Mouse (Mus musculus): ENCODE data around the gene Sp9. TPM values are rescaled to one million over a fixed set of nuclear protein-coding genes. Genes with fewer than 3 reads are reported as not detected.
A peak's percentile ranks its signal among the peaks of the same experiment; 100 is the strongest.

Gene Sp9
- not detected for total RNA-seq (2021)

DNA sequence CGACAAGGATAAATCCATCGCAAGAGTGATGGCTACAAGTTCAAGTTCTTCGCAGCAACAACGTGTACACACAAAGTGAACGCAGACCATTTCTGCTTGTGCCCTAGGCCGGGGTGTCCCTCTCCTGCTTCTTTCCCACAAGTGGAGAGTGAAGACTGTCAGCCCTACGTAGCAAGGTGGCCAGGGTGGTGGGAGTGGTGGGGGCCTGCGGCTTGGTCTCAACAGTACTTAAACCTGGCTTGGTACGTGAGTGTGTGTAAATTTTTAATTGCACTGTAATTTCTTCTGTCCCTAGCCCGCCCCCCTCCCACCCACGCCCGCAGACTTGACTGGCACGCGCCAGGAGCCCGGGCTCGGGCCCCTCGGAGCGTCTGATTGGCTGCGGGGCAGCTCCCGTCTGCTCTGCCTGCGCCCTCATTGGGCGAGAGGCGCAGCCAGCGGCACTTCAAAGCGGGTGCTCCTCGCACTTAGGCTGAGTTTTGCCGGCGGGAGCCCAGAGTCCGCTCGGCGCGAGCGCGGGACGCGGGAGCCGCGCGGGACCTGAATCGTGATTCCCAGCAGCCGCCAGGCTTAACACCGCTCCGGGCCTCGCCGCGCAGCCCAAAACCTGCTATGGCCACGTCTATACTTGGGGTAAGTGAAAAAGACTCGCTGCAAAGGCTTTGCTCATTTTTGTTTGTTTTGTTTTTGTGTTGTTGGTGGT lies at the start of gene Sp9:
Gene Sp9, plus strand, starts transcription at position 467 of the 703 bp plus-strand sequence.
- DNase-seq, result peak; percentile 58

DNA sequence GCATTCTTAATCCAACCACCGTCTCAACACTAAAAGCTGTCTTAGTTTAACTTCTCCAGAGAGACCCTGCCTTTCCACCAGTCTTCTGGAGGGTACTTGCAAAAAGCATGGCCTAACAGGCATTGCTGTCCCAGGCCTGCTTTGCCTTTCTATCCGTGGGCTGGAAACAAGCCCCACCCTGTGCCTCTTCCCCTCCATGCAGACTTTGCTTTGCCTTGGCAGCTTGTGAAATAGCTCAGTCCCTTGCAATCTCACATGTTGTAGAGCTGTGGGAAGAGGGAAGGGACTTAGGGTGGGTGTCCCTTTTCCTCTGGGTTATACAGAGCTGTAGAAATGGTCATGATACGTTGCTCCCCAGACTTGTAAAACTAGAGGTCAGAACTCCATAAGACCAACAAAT lies 40.6 kb upstream of the Sp9 start:
- no peak for DNase-seq

DNA sequence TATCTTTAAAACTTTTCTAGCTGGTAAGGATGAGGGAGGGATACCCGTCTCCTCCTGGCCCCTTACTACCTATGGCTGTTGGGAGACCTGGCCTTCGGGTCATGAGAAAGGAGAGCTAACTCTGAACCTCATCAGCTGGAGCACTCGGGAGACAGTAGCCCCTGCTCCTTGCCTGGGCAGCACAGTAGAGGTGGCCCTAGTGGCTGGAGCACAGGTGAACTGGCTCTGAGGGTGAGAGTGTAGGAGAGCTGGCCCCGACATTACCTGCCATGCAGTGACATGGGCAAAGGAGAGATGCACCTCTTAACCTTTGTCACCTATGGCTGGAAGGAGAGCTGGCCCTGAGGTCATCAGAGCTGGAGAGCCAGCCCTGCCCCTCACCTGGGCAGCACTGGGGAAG lies 30.4 kb upstream of the Sp9 start:
- DNase-seq, result no peak

DNA sequence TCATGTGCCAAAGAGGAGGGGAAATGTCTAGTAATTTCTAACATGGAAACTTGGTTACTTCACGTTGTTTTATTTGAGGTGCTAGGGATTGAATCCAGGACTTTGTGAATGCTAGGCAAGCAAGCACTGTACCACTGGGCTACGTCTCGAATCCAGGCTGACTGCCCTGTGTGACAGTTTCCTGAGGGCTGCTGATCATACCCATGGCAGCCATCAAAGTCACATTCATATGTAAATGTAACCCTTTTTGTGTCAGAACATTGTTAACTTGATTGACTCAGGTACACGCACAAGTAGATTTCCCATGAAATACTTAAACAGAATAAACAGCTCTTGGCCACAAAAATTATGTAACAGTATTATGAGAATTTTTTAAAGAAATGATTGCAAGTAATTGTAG lies 23.0 kb upstream of the Sp9 start:
- no peak for DNase-seq

DNA sequence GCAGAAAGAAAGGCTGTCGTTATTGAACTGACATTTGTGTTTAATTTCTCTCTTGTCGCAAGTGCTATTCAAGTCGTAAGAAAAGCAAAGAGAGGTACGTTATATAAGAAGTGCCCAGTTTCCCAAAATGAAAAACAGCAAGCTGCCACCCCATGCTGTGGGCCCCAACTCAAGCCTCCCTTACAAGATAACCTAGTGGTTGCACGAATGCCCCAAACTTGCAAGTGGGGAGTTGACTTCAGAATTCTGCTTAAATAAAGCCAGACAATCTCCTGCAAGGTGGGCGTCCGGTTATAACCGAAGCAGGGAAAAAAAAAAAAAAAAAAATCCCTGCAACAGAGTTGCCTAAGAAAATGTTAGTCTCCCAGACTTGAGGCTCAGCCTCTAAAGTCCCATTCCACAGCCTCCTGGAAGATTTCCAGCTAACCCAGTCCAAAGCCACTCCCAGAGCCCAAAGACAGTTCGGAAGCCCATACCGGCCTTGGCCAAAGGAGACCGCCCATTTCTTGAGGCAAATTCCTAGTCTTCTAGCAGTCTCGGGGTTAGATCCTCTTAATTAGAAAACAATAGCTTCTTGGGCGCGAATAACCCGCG lies 8.5 kb upstream of the Sp9 start:
- DNase-seq, result peak; percentile 47

DNA sequence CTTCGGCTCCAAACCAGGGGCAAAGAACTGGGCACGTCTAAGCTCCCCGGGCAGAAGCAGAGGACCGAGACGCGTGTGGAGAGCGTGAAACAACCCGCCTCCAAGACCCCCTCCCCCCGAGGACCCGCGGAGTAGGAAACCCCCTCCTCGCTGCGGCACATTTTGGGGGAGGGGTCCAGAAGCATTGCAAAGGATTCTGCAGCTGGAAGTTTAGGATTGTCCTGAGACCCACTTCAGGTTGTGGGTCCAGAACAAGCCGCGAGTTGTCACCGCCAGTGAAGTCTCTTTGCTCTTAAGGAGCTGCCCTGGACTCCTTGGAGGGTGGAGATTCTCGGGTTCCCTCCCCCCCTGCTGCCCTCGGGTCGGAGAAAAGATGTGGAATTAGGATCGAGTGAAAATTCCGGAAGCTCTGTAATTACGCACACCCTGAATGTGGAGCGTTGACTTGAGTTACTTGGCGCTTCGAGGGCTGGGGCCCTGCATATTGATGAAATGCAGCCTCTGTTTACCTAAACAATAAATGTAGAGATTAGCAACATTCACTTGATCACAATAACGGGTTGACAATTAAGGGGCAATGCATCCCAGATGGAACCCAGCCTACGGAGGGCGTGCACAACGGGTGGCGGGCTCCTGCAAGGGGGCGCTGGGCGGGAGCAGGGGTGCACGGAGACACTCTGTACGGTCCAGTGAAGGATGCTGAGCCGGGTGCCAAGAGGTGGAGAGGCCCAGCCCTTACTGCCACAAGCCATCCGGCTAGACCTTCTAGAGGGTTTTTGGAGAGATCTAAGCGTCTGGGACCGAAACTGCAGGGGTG lies 7.7 kb upstream of the Sp9 start:
- DNase-seq, result peak; percentile 46

DNA sequence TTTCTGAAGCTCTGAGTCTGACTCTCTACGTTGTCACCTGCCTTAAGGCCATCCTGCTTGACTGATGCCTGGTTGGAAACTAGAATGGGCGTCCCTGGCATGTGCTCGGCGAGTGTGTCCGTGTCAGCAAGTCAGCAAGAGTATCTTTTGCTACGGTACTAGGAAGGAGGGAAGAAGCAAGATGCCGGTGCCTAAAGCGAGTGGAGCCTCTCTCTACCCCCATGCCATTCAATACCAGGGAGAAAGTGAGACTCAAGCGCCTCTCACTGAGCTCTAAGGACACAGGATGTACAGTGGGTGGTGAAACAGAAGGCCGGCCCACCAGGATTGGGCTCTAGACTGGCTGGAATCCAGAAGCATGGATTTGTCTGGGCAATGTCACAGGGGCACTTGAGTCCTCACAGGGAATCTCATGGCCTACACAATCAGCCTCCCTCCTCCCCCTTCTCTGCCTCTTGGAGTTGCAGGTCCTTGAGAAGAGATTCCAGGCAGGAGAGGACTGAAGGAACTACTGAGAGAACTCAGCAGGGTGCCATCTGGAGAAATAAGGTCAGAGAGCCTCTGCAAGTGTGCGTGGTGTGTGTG lies 7.0 kb upstream of the Sp9 start:
- DNase-seq, result no peak

DNA sequence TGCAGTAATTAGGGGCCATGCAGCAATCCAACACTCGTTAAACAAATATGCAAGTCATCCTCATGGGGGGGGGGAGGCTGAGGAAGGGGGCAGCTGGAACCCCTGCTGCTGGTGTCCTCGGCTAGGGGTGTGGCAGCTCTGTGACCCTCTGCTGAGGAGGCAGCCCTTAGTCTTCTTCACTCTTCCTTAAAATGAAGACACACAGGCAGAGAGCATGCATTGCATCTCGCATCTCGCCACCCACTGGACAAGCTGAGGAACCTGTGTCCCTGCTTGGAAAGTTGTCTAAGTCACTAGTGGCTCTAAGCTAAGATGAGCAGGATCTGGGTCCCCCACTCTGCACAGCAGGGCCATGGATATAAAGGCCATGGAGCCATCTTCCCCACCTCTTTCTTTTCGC lies 5.7 kb upstream of the Sp9 start:
- no peak for DNase-seq

DNA sequence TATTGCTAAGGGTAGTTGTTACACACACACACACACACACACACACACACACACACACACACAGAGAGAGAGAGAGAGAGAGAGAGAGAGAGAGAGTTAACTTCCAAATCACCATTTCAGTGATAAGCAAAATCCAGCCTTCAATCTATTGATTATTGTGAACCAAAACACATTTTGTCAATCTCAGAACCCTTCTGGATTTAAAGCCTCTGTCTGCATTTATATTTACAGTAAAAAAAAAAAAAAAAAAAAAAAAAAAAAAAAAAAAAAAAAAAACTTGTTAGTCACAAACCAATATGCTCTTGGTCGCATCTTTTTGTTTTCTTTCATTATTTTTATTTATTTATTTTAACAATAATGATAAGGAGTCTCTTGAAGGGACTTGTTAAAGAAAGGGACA lies 5.1 kb upstream of the Sp9 start:
- no peak for DNase-seq

DNA sequence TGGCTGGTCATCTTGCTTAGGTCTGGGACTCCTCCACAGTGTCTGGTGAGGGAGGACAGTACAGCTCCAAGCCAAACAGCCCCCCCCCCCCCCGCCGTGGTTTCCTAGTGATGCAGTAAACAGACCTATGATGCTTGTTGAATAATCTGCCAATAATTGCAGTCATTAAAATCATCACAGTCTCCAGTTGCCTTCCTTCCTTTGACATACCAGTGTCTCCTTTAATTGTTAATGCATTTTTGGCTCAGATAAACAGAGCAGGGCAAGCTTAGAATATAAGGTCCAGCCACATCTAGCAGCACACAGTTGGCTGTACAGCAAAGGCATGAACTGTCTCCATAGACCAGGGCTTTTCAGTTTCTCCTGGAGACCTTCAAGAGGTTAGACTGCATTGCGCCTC lies 4.5 kb upstream of the Sp9 start:
- DNase-seq, result no peak

DNA sequence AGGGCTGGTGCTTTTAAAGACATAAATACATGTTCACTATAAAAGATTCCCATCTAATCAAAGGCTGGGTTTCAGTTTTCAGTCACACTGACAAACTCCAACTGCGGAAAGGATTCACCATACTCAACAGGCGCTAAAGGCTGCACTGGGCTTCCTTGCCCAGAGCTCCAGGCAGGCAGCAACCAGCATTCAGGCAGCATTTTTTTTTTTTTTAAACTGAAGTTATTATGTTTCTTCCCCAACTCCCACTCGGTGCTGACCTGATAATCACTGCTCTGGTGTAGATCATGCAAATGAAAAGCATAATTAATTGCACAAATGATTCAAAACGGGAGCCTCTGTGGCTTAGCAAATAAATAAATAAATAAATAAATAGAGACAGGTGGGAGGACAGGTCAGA lies 3.9 kb upstream of the Sp9 start:
- no peak for DNase-seq

DNA sequence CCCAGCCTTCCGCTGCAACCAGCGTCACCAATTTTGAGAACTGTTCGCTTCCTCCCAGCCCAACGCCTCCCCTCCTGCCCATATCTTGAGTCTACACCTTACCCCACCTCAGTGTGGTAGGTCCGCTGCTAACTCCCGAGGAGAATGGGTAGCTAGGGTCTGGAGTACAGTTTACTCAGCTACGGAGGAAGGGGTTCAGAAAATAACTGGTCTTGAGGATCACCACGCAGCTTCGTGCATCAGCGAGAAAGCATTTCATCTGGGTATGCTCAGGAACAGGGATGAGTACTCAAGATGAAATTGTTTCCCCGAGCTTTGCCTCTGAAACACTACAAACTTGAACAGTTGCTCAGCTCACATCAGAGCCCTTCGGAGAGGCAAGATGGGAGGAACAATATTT lies 3.4 kb upstream of the Sp9 start:
- DNase-seq, result no peak

DNA sequence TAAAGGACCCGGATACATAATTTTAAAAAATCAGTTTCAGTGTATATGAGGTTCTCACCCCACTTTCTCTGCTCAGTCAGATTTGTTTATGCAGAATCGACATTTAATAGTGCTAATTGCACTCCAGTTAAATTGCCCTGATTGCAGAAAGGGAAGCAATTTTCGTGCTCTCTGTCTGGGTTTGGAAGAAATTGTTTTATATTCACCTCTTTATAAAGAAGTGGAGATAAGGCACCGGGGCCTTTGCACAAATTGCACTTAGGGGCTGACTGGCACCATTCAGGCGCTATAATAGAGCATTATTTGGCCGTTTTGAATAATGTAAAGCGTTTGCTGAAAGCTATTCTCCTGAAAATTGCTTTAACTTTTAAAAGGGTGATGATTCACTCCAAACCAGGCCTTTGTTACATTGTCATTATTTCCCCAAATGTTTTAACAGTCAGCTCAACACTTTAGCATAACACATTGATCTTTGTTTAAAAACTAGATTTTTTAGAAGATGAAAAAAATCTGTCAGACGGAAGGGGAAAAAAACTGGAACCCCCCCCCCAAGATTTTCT lies 2.8 kb upstream of the Sp9 start:
- no peak for DNase-seq

DNA sequence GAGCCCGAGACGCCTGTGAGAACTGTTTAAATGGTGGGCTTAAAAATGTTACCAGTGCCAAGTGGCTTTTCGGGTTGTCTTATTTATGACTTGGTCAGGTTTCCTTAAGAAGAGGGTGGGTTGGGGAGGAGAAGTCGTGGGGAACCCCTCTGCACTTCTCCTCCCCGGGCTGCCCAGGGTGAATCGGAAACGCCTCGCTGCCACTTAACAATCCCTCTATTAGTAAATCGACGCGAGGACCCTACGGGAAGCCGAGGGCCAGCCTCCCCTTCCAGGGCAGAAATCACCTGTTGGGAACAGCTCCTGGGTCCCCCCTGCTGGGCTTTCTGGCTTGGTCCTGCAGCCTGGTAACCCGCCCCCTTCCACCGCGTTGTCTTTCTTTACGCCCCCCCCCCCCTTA lies 2.1 kb upstream of the Sp9 start:
- DNase-seq, result no peak

DNA sequence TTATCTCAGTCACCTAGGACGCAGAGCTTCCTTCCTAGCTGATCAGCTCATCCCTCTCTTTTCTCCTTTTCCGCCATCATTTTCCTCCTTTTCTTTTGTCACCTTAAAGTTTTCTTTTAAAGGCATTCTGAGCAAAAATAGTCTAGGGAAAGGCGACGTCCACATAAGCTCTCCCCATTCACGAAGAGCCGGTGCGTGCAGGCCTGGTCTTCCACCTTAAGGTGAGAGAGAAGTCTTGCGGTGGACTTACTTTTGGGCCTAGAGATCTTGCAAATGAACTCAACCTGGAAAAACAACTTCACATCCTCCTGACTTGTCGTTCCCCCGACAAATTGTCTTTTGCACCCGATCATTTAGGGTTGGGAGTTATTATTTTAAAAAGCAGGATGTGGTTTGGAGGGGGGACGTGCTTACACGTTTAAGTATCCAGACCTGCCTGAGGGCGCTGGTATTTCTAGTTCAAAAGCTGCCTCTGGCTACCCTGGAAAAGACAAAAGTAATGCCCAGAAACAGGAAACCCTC lies 1.6 kb upstream of the Sp9 start:
- no peak for DNase-seq

DNA sequence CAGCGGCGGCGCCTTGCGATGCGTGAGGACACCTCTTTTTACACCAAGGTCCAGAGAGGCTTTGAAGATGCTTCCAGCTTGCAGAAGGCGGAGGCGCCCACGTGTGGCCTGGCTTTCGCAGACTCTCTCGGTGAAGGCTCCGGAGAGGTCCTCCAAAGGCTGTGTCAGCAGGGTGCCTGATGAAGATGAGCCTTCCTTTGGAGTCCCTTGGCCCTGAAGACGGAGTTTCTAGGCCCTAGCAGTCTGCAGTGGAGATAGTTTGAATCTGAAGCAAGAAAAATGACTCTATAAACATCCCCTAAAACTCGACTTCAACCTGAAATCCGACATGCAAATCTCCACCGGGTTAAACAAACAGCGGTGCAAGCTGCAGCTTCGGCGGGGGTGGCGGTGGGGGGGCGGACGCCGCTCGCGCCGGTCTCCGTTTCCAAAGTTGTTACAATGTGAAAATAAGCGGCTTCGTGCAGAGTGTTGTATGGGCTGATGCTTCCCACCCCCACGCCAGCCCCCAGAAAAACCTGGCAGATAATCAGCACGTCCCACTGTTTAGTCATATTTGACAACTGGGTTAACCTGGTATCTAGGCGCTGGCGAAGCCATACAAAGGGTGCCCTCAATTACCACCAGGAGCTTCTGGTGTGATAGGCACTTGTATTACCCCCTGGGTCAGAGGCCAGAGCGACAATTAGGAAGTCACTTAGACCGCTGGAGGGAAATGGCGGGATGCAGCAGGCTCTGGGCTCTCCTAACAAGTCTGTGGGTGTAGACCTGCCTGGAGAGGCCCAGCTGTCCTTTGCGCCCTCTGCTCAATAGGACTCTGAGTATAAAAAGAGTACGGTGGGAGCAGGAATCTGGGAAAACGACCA lies 899 bp upstream of the Sp9 start:
- DNase-seq, result peak; percentile 33

DNA sequence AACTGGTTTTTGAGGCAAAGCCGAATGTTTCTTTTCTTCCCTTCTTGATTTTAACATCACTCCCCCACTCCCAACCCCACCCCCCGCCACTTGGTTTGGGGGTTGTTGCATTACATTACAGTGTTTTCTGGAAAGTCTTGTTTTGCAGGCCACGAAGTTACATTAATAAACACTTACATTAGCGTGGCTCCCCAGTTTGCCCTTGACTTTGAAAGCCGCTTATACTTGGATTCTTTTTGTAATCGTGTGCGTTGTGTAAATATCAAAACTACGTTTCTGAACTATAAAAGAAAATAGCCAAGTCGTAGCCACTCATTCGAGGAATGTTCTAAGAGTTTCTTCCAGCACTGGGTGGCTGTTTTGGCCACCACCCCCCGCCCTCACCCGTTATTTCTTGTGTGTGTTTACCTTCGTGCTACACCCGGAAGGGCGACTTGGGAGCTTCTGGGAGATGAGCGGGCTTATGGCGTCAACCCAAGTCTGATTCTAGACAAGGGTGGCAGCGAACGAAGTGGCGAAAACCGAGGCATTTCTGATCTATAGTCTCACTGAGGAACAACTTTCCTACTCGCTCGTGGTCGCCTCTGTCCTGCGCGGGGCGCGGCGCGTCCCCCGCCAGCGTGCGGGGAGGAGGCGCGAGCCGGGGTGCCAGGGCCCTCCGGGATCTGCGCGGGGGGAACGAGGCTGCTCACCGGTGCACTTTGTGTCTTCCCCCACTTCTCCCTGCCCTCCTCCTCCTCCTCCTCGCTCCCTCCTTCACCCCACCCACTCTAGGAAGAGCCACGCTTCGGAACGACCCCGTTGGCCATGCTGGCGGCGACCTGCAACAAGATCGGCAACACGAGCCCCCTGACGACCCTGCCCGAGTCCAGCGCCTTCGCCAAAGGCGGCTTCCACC lies 875 bp downstream of the Sp9 start:
- DNase-seq, result no peak

DNA sequence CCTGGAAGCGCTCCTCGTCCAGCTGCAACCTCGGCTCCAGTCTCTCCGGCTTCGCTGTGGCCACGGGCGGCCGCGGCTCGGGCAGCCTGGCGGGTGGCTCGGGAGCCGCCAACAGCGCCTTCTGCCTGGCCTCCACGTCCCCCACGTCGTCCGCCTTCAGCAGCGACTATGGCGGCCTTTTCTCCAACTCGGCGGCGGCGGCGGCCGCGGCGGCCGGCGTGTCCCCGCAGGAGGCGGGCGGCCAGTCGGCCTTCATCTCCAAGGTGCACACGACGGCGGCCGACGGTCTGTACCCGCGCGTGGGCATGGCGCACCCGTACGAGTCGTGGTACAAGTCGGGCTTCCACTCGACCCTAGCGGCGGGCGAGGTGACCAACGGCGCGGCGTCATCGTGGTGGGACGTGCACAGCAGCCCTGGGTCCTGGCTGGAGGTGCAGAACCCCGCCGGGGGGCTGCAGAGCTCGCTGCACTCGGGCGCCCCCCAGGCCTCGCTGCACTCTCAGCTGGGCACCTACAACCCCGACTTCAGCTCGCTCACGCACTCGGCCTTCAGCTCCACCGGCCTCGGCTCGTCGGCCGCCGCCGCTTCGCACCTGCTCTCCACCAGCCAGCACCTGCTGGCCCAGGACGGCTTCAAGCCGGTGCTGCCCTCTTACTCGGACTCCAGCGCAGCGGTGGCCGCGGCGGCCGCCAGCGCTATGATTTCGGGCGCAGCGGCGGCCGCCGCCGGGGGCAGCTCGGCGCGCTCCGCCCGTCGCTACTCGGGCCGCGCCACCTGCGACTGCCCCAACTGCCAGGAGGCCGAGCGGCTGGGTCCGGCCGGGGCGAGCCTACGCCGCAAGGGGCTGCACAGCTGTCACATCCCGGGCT lies 1.8 kb downstream of the Sp9 start:
- DNase-seq, result peak; percentile 37

DNA sequence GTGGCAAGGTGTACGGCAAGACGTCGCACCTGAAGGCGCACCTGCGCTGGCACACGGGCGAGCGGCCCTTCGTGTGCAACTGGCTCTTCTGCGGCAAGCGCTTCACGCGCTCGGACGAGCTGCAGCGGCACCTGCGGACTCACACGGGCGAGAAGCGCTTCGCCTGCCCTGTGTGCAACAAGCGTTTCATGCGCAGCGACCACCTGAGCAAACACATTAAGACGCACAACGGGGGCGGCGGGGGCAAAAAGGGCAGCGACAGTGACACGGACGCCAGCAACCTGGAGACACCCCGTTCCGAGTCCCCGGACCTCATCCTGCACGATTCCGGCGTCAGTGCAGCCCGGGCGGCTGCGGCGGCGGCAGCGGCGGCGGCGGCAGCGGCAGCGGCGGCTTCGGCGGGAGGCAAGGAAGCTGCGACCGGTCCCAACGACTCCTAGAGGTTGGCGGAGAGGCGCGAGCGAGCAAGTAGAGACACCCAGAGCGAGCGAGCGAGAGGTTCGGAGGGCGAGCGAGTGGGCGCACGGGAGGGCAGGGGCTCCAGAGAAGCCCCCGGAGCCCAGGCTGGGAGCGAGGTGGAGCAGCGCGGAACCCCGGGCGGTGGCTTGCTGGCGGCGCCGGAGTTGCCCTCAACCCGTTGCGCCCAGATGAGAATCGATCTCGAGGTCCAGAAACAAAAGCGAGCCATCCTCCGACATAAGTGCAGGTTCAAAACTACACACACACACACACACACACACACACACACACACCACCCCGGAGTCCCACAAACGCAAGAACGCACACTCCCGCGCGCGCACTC lies 2.6 kb downstream of the Sp9 start:
- peak; percentile 41 for DNase-seq

Data from heart, postnatal 4 days (tissue).